Mouse (Mus musculus) cortical plate, adult 2 months (tissue): ENCODE measurements around the gene Sec22b.

ENCODE experiments used
- CTCF ChIP-seq: fragments of 200-500 bp; IDR thresholded peaks from 2 replicates; pipeline ENCODE4 v1.5.1; 2011; ENCODE audit warnings: mild to moderate bottlenecking, control low read depth, low read length; ENCODE audit not compliant: insufficient read depth; ENCODE audit errors: extremely low read depth
- POLR2A ChIP-seq: fragments of 200-500 bp; IDR thresholded peaks from 2 replicates; pipeline ENCODE4 v1.6.1; 2011; ENCODE audit warnings: mild to moderate bottlenecking, low read length, control low read depth; ENCODE audit not compliant: insufficient read depth; ENCODE audit errors: extremely low read depth

GRCm38 (mm10) chr3:97967627-97968026, 66.6 kb downstream of the Sec22b start:
- TF ChIP-seq CTCF = no peak
- TF ChIP-seq POLR2A = no peak
